Mouse (Mus musculus) erythroblast, embryonic 14.5 days (primary cell): ENCODE measurements around the gene Syce3.
"Not testable (repeated sequence)": the region's sequence is repeated elsewhere in the genome, so short reads cannot be mapped to it uniquely, and the experiment has no call there.

Experiments
- GATA1 ChIP-seq: IDR thresholded peaks from 2 replicates; pipeline ENCODE4 v1.6.1; 2012; ENCODE audit warnings: low read length, inconsistent platforms, mixed read lengths
- TAL1 ChIP-seq: IDR thresholded peaks from 3 replicates; pipeline ENCODE4 v1.6.1; 2012; ENCODE audit warnings: low read length, inconsistent platforms, mixed read lengths

- not testable (repeated sequence) for TF ChIP-seq TAL1, GATA1
Measured at GRCm38 (mm10) chr15:89430771-89431170, 20.5 kb upstream of the Syce3 start.
